Mouse (Mus musculus) testis, adult 2 months (tissue): ENCODE measurements around the gene Ly6g5c.

Source experiments
- CTCF ChIP-seq: fragments of 200-500 bp; IDR thresholded peaks from 2 replicates; pipeline ENCODE4 v1.5.1; 2012; ENCODE audit warnings: low read depth, mild to moderate bottlenecking, inconsistent platforms, low read length, moderate library complexity; ENCODE audit not compliant: control insufficient read depth, insufficient read depth, insufficient replicate concordance
- POLR2A ChIP-seq: fragments of 200-500 bp; IDR thresholded peaks from 2 replicates; pipeline ENCODE4 v1.6.1; 2012; ENCODE audit warnings: low read depth, mild to moderate bottlenecking, inconsistent platforms, low read length, moderate library complexity; ENCODE audit not compliant: control insufficient read depth

DNA sequence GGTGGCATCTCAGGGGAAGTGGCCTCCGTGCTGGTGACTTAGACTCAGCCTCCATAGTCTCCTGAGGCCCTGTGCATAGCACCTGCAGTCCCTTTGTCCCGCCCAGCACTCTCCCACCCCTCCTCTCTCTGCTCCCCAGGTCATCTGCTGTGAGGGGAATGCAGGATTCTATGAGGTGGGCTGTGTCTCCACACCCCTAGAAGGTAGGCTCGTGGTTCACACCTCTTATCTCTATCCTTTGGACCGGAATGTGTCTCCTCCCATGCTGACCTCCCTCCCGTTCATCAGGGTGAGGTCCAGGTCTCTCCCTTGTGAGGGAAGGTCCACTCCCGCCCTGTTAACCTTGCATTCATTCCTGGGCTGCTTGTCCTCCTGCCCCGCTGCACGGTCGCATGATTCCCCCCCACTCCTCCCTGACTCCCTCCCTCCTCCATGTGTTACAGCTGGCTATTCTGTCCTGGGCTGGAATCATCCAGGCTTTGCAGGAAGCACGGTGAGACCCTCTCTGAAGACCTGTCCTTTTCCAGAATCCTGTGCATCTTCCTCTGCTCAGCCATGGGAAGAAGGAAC is 7.8 kb upstream of the Ly6g5c start:
- TF ChIP-seq POLR2A (no peak), CTCF (no peak)
